Mouse (Mus musculus) forebrain, embryonic 10.5 days (tissue): ENCODE results near the gene Serac1. TPM values are rescaled to one million over a fixed set of nuclear protein-coding genes. Genes with fewer than 3 reads are reported as not detected.

Experiments used
- DNase-seq: peaks from one replicate; pipeline ENCODE4 v3.0.0-alpha.2; 2017; ENCODE audit warnings: low spot score; ENCODE audit errors: extremely low spot score
- H3K27ac ChIP-seq: fragments of 300-500 bp; sonication (generic); 2 replicates; pipeline ENCODE4 v1.5.1; 2016; ENCODE audit warnings: mild to moderate bottlenecking
- H3K27me3 ChIP-seq: fragments of 300-500 bp; sonication (generic); 2 replicates; pipeline ENCODE4 v1.6.1; 2016; ENCODE audit warnings: mild to moderate bottlenecking; ENCODE audit not compliant: poor library complexity, severe bottlenecking
- H3K36me3 ChIP-seq: fragments of 300-500 bp; sonication (generic); replicated peaks from 2 replicates; pipeline ENCODE4 v1.6.1; 2016; ENCODE audit warnings: mild to moderate bottlenecking, moderate library complexity
- H3K4me1 ChIP-seq: fragments of 300-500 bp; sonication (generic); 2 replicates; pipeline ENCODE4 v1.6.1; 2016
- H3K4me3 ChIP-seq: fragments of 300-500 bp; sonication (generic); 2 replicates; pipeline ENCODE4 v1.5.1; 2016; ENCODE audit warnings: mild to moderate bottlenecking, moderate library complexity
- H3K9me3 ChIP-seq: fragments of 300-500 bp; sonication (generic); 2 replicates; pipeline ENCODE4 v1.6.1; 2016; ENCODE audit warnings: mild to moderate bottlenecking, moderate library complexity
- WGBS: fragments of 180-500 bp; shearing (Covaris S2); methylation state at CpG from one replicate; pipeline ENCODE4 v1.1.7; 2016; 5-methylcytosine and 5-hydroxymethylcytosine counted together
- polyA plus RNA-seq: library from polyadenylated mRNA; unstranded; fragments of >200 nt; fragmentation: Nextera tagmentation; extraction: Ambion mirVana; gene quantifications from 2 replicates; pipeline ENCODE4 v1.2.1, GENCODE M21; 2016

Gene Serac1
- polyA plus RNA-seq, 1 experiment from 2014 or later = 6.6 TPM

DNA sequence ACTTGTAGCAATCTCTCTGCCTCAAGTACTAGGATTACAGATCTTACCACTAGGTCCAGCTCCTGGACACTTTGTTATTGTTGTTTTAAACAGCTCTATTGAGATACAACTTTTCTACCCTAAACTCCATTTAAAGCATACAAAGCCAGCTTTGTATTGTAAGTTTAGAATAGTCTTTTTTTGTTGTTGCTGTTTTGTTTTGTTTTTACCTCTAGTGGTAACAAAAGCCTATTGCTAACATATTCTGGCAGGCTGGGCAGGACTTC is 81.4 kb downstream of the Serac1 start:
- no peak for DNase-seq
- Histone ChIP-seq H3K4me1 (0 out of 2 replicates have a peak, but pooled peaks cover 4% of the 10 kb centered on the region), H3K36me3 (no peaks in the 10 kb centered on the region), H3K9me3 (no peaks in the 10 kb centered on the region), H3K27me3 (no peaks in the 10 kb centered on the region), H3K4me3 (no peak overlapping the region), H3K27ac (no peak overlapping the region)

DNA sequence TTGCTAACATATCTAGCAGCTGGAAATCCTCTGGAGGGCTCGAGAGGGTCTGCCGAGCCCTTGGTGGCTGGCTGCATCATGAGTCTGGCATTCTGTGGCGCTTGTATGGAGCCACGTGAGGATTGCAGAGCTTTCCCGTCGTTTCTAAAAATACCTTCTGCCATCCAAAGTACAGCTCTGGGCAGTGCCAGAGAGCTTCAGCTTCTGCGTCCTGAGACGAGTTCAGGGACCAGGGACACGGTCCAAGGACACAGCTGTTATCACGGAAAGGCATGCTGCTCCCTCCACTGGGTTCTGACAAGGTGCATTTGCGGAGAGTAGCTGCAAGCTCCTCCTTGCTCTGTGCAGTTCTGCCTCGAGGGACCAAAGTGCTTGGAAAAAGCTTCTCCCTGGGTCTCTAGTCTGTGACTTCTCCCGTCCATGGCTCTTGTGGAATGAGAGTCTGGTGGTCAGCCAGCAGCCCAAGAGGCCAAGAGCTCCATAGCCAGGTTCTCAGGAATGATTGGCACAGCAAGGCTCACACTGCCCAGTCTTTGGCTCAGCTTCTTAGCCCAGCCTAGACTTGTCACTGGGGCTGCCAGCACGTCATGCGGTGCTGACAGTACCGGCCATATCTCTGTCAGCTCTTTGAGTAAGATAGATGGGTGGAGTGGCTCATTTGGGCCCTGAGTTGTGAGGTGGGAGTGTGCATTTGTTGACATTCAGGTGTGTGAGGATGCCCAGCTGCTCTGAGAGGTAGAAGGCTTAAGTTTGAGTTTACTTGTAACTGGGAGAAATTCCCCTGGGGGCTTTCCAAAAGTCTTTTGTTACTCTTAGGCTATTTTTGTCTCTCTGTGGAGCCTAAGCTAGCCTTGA is 81.9 kb downstream of the Serac1 start:
- no peak overlapping the region for H3K27ac ChIP-seq
- WGBS = 83% methylated on average over 16 of the region's 16 CpGs
- H3K27me3 ChIP-seq = no peaks in the 10 kb centered on the region
- no peaks in the 10 kb centered on the region for H3K36me3 ChIP-seq
- no peak overlapping the region for H3K4me3 ChIP-seq
- no peak for DNase-seq
- H3K4me1 ChIP-seq = 0 out of 2 replicates have a peak, but pooled peaks cover 4% of the 10 kb centered on the region
- no peaks in the 10 kb centered on the region for H3K9me3 ChIP-seq

DNA sequence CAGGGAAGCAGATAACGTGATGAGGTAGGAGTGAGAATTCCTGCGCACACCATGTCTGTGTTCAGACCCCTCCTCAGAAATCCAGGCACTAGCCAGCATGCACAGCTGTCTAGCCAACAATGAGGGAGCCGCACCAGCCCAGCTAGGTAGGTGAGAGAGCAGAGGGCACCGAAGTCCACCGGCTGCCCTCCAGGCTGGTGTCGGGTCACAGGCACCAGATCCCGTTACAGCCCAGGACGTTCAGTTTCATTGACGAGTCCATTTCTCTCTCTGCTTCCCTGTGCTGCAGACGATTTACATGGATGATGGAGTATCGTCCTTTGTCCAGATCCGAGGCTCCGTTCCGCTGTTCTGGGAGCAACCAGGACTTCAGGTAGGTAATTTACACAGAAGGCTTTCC is 83.0 kb downstream of the Serac1 start:
- Histone ChIP-seq H3K4me3 (no peak overlapping the region), H3K9me3 (no peaks in the 10 kb centered on the region), H3K27me3 (no peaks in the 10 kb centered on the region), H3K4me1 (0 out of 2 replicates have a peak, but pooled peaks cover 4% of the 10 kb centered on the region), H3K27ac (no peak overlapping the region), H3K36me3 (no peaks in the 10 kb centered on the region)
- no peak for DNase-seq
- 83% methylated on average over 14 of the region's 14 CpGs for WGBS

DNA sequence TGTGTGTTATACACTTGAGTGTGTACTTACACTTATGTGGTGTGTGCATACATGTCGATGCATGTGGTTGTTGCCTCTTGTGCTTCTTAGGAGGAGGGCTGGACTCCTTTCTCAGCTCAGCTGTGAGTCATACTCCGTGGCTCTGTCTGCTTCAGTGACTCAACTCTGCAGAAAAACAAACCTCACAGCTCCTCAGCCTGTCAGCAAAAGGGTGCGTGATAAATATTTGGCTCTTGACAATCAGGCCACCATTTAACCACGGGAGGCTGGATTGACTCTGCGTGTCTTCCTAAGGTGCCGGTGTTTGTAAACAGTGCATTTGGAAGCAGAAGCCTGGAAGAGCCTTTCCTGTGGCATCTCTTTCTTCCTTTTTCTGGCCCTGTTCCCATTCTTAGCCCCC is 84.9 kb downstream of the Serac1 start:
- DNase-seq = no peak
- WGBS = 89% methylated on average over 6 of the region's 6 CpGs
- no peaks in the 10 kb centered on the region for H3K27me3 ChIP-seq

DNA sequence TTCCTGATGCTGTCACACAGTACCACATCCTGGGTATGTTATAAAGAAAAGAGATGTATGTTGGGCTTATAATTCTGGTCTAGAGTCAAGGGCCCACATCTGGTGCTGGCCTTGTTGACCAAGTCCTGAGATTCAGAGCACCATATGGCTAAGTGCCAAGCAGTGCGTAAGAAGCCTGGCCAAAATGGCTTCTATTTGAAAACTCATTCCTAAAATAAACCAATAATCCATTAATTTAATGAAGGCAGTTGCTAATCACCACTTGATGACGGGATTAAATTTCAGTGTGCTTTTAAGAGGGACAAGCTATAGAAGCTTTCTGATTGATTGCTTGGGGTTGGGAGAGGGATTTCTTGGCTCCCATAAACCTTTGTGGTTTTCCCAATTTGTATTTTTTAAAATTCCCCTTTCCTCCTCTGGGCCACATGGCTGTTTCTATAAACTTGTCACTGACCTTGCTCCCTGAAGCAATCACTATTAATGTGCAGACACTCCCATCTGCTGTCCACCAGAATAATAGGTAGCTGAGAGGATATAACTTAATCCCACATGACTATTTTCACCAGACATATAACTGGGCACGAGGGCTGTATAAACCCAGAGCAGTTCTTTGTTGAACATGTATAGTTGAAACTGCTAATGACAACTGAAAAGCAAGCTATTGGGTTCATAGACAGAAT is 85.8 kb downstream of the Serac1 start:
- no peaks in the 10 kb centered on the region for H3K9me3 ChIP-seq
- WGBS = 85% methylated on average over 3 of the region's 3 CpGs
- no peaks in the 10 kb centered on the region for H3K36me3 ChIP-seq
- 0 out of 2 replicates have a peak, but pooled peaks cover 4% of the 10 kb centered on the region for H3K4me1 ChIP-seq
- H3K4me3 ChIP-seq = no peak overlapping the region
- no peak for DNase-seq
- H3K27ac ChIP-seq = no peak overlapping the region
- H3K27me3 ChIP-seq = no peaks in the 10 kb centered on the region

More for the DNA sequence above, 84.9 kb downstream of the Serac1 start:
- no peak overlapping the region for H3K4me3 ChIP-seq
- H3K4me1 ChIP-seq = 0 out of 2 replicates have a peak, but pooled peaks cover 4% of the 10 kb centered on the region
- no peak overlapping the region for H3K27ac ChIP-seq
- H3K36me3 ChIP-seq = no peaks in the 10 kb centered on the region
- no peaks in the 10 kb centered on the region for H3K9me3 ChIP-seq

DNA sequence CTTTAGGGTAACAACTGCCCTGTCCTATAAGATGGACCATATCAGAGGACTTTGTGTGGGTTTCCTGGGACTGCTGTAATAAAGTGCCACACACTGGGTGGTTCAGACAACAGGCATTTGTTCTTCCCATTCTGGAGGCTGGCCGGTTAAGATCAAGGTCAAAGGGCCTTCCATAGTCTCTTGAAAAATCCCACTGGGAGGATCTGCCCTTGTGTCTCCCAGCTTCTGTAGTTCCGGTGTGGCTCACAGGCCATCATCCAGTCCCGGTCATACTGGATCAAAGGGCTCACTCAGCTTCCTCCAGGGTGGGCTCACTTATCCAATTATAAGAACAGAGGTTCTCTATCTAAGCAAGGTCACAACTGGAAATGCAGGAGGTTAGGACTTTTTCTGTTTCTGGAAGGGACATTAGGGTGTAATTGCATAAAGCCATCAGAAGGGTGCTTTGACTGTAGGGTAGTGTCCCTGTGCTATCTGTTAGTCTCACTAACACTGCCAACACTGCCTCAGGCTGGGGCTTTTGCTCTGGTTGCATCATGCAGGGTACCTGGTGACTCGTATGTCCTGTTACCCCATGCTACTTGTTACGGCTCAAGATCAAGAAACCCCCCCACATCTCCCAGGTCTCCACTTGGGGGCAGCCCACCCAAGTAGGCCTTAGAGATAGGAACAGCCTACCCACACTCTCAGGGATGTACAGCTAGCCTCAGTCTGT is 86.5 kb downstream of the Serac1 start:
- Histone ChIP-seq H3K36me3 (no peaks in the 10 kb centered on the region), H3K4me1 (peaks cover 9% of the 10 kb centered on the region), H3K27ac (no peak overlapping the region), H3K27me3 (no peaks in the 10 kb centered on the region), H3K4me3 (no peak overlapping the region), H3K9me3 (no peaks in the 10 kb centered on the region)
- DNase-seq = no peak
- 71% methylated on average over 5 of the region's 5 CpGs for whole genome bisulfite sequencing

Other genes with a start within 250 kb of the Serac1 start
- gene Snx9, start 238.4 kb downstream of the Serac1 start, polyA plus RNA-seq = 12.9 and 14.8 TPM in 2 replicates
- 0.90 and 1.1 TPM in 2 replicates for gene Synj2, start 138.5 kb downstream of the Serac1 start, polyA plus RNA-seq
- gene Gtf2h5, start within 50 bp of the Serac1 start, polyA plus RNA-seq = 169 and 173 TPM in 2 replicates
- 136 and 142 TPM in 2 replicates for gene Tulp4, start 26.7 kb upstream of the Serac1 start, polyA plus RNA-seq
- 22.7 and 23.3 TPM in 2 replicates for gene Tmem181a, start 177.1 kb upstream of the Serac1 start, polyA plus RNA-seq
- gene Dynlt1a, start 237.8 kb upstream of the Serac1 start, polyA plus RNA-seq = 22.2 and 25.9 TPM in 2 replicates